In the genomic region with DNA sequence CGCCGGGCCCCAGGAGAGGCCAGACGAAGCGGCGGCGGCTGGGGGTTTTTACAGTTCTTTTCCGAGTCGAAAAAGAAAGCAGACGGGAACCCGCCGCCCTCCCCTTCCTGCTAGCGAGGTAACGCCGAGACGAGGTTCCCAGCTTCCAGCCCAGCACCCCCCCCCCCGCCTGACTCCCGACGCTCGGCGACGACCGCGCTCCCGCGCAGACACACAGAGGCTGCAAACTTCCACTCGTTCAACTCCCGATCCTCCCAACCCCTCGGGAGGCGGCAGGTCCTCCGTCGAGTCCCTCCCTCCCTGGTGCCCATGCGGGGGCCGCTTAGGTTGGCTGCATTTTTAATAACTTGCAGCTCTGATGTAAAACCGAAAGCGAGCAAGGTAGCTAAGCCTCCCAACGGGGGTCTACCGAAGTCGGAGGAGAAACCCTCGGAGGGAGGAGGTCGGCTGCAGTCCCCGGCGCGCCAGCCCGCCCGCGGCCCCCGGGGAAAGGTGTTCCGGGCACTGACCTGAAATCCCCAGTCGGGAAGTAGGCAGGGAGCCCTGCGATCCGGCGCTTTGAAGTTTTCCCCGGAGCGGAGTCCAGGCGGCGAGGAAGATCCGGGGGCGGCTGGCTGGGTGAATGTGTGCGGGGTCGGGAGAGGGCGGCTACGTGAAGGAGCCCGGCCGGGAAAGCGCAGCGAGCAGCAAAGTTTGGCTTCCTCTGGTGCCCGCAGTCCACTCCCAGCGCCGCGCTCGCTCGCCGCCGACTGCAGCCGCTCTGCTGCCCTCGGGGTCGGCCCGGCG, we compare ENCODE assay signal across 8 mouse cellular contexts.
DNase-seq lines count a peak whose midpoint lies in the region; ATAC-seq and TF ChIP-seq lines count a peak whose summit lies in the region.

No protein-coding gene starts in this region.

- in situ Hi-C loops in CH12.LX (cut with MboI; ENCODE audit: low pct_ligation_motif_present, low pct_unique_long_range_greater_than_20kb, low sequenced_read_pairs) = no loop called here

- dilution Hi-C loops in CH12.LX (cut with MboI; ENCODE audit: extremely low pct_ligation_motif_present, extremely low pct_unique_long_range_greater_than_20kb, low sequenced_read_pairs) = no loop called here

- peaks cover 5 to 24% of the 10 kb centered on the region in 2 experiments for H3K4me1 ChIP-seq in CH12.LX (ENCODE audit: control insufficient read depth in 1 of 2, insufficient read depth in 2 of 2)
- H3K4me1 ChIP-seq in heart, embryonic 10.5 days = peaks cover 28% of the 10 kb centered on the region
- H3K4me1 ChIP-seq in lung, embryonic 16.5 days (replicated peaks; ENCODE audit: control insufficient read depth, insufficient read depth, low read length) = peaks cover 17% of the 10 kb centered on the region; the same call in 1 of the 2 replicates
- H3K4me1 ChIP-seq in spleen, adult 2 months (ENCODE audit: control insufficient read depth, insufficient read depth, insufficient read length) = peaks cover 11% of the 10 kb centered on the region; the same call in 1 of the 2 replicates

- TF ChIP-seq EP300 in CH12.LX (IDR thresholded peaks at IDR 0.05; ENCODE audit: low read length) = no peak

- no peak for TF ChIP-seq RAD21 in CH12.LX (IDR thresholded peaks at IDR 0.05; ENCODE audit: low read depth, low read length)

- H3K27me3 ChIP-seq in CH12.LX (replicated peaks) = no peaks in the 10 kb centered on the region
- H3K27me3 ChIP-seq in heart, embryonic 10.5 days (ENCODE audit: insufficient read depth, poor library complexity, severe bottlenecking) = peaks cover 98% of the 10 kb centered on the region
- peaks cover 61% of the 10 kb centered on the region for H3K27me3 ChIP-seq in lung, embryonic 16.5 days (ENCODE audit: control insufficient read depth, insufficient read depth, low read depth, low read length)
- no peaks in the 10 kb centered on the region for H3K27me3 ChIP-seq in spleen, adult 2 months (ENCODE audit: control insufficient read depth, insufficient read depth, low read length)

- H3K27ac ChIP-seq in CH12.LX (ENCODE audit: insufficient read depth, low read depth) = peak overlapping the region; percentile 94
- peak overlapping the region; percentile 92 for H3K27ac ChIP-seq in heart, embryonic 10.5 days
- peak overlapping the region; percentile 88 for H3K27ac ChIP-seq in lung, embryonic 16.5 days (ENCODE audit: low read length)
- H3K27ac ChIP-seq in spleen, adult 2 months (ENCODE audit: insufficient read depth, low read length) = peak overlapping the region; percentile 93

- no peak; the same call in 1 of the 2 replicates for ATAC-seq in lung, embryonic 16.5 days (ENCODE audit: low read depth)
- no peak for ATAC-seq in megakaryocyte progenitor cell, adult 5-6 weeks (replicated peaks; ENCODE audit: poor library complexity)

- peaks cover 58% of the 10 kb centered on the region for H3K79me2 ChIP-seq in CH12.LX (replicated peaks; ENCODE audit: control insufficient read depth, extremely low read depth, insufficient read depth, poor library complexity, severe bottlenecking)

- WGBS in heart, embryonic 10.5 days = 4% methylated on average over 72 of the region's 79 CpGs
- WGBS in lung, embryonic 16.5 days = 2% methylated on average over 64 of the region's 79 CpGs
- 7% methylated on average over 62 of the region's 79 CpGs for WGBS in spleen, adult 2 months

- peak overlapping the region; percentile 75 for H3K9ac ChIP-seq in CH12.LX (ENCODE audit: insufficient read depth, low read depth)
- peak overlapping the region; percentile 84 for H3K9ac ChIP-seq in lung, embryonic 16.5 days (ENCODE audit: low read length)

- H3K4me3 ChIP-seq in CH12.LX (replicated peaks in 1 of 3; ENCODE audit: low read depth in 2 of 3, low read length in 2 of 3, poor library complexity in 1 of 3) = peak overlapping the region; percentile 50 to 96 (median 61)
- H3K4me3 ChIP-seq in heart, embryonic 10.5 days = peak overlapping the region; percentile 74
- peak overlapping the region; percentile 70 for H3K4me3 ChIP-seq in lung, embryonic 16.5 days (ENCODE audit: low read length)
- H3K4me3 ChIP-seq in spleen, adult 2 months (ENCODE audit: extremely low read depth, insufficient read depth, insufficient read length) = peak overlapping the region; percentile 75

- H3K36me3 ChIP-seq in CH12.LX (replicated peaks in 1 of 2; ENCODE audit: control insufficient read depth in 1 of 2, insufficient read depth in 1 of 2, low read length in 1 of 2) = peaks cover 0 to 8% of the 10 kb centered on the region in 2 experiments
- H3K36me3 ChIP-seq in heart, embryonic 10.5 days = no peaks in the 10 kb centered on the region
- H3K36me3 ChIP-seq in lung, embryonic 16.5 days (ENCODE audit: control insufficient read depth, insufficient read depth, low read length) = no peaks in the 10 kb centered on the region
- no peaks in the 10 kb centered on the region for H3K36me3 ChIP-seq in spleen, adult 2 months (ENCODE audit: control insufficient read depth, insufficient read depth, low read length)

- H3K9me3 ChIP-seq in CH12.LX (replicated peaks; ENCODE audit: low read length) = no peaks in the 10 kb centered on the region
- no peaks in the 10 kb centered on the region for H3K9me3 ChIP-seq in heart, embryonic 10.5 days
- no peaks in the 10 kb centered on the region for H3K9me3 ChIP-seq in lung, embryonic 16.5 days (ENCODE audit: control insufficient read depth, low read length)

- 0 out of 2 replicates have a peak, but pooled peaks have one; percentile 13 for TF ChIP-seq POLR2A in CH12.LX (IDR thresholded peaks at IDR 0.05; ENCODE audit: low read depth, low read length)
- TF ChIP-seq POLR2A in spleen, adult 2 months (IDR thresholded peaks at IDR 0.05; ENCODE audit: low read depth, low read length) = no peak

- peak; percentile 14 for DNase-seq in 416B (ENCODE audit: low read depth)
- DNase-seq in CH12.LX (ENCODE audit: extremely low read depth) = peak; percentile 39
- peak; percentile 46 to 47 for DNase-seq in cerebellum, postnatal 10 days
- peak; percentile 76 for DNase-seq in heart, embryonic 10.5 days (ENCODE audit: low spot score)
- DNase-seq in kidney, adult 9 months = peak; percentile 32
- DNase-seq in spleen, adult 2 months (ENCODE audit: low read depth in 1 of 2, low spot score in 2 of 2) = peak in 1 of 2 experiments; percentile 70

- no peak for TF ChIP-seq CTCF in CH12.LX (conservative IDR thresholded peaks at IDR 0.05 in 1 of 2, IDR thresholded peaks at IDR 0.05 in 1 of 2; ENCODE audit: low read depth in 2 of 2, low read length in 2 of 2)
- no peak for TF ChIP-seq CTCF in spleen, adult 2 months (IDR thresholded peaks at IDR 0.05; ENCODE audit: extremely low read depth, insufficient read depth, insufficient read length, insufficient replicate concordance)

- H3K4me2 ChIP-seq in CH12.LX (ENCODE audit: insufficient read depth, low read depth, poor library complexity, severe bottlenecking) = no peak overlapping the region
- H3K4me2 ChIP-seq in lung, embryonic 16.5 days (ENCODE audit: low read depth, low read length) = peak overlapping the region; percentile 79

TF ChIP-seq in CH12.LX, 34 proteins besides CTCF, POLR2A, EP300 and RAD21:
- TF ChIP-seq ZC3H11A (IDR thresholded peaks at IDR 0.05; ENCODE audit: low read depth, low read length) (no peak), MEF2A (IDR thresholded peaks at IDR 0.05; ENCODE audit: borderline replicate concordance, low read depth, low read length) (0 out of 2 replicates have a peak, but pooled peaks have one; percentile 14), ZNF384 (IDR thresholded peaks at IDR 0.05; ENCODE audit: low read depth, low read length) (no peak), TCF12 (IDR thresholded peaks at IDR 0.05; ENCODE audit: low read depth, low read length) (0 out of 2 replicates have a peak, but pooled peaks have one; percentile 6), ETS1 (conservative IDR thresholded peaks at IDR 0.05; ENCODE audit: low read depth, low read length) (peak; percentile 10; the same call in 1 of the 2 replicates), MAZ (IDR thresholded peaks at IDR 0.05; ENCODE audit: low read depth, low read length) (0 out of 2 replicates have a peak, but pooled peaks have one; percentile 20), MXI1 (IDR thresholded peaks at IDR 0.05; ENCODE audit: low read depth, low read length) (peak; percentile 66; the same call in 1 of the 2 replicates)
